Mouse (Mus musculus): Measurements from ENCODE around the gene Cct2.
A peak's percentile ranks its signal among the peaks of the same experiment; 100 is the strongest.

Gene Cct2

DNA sequence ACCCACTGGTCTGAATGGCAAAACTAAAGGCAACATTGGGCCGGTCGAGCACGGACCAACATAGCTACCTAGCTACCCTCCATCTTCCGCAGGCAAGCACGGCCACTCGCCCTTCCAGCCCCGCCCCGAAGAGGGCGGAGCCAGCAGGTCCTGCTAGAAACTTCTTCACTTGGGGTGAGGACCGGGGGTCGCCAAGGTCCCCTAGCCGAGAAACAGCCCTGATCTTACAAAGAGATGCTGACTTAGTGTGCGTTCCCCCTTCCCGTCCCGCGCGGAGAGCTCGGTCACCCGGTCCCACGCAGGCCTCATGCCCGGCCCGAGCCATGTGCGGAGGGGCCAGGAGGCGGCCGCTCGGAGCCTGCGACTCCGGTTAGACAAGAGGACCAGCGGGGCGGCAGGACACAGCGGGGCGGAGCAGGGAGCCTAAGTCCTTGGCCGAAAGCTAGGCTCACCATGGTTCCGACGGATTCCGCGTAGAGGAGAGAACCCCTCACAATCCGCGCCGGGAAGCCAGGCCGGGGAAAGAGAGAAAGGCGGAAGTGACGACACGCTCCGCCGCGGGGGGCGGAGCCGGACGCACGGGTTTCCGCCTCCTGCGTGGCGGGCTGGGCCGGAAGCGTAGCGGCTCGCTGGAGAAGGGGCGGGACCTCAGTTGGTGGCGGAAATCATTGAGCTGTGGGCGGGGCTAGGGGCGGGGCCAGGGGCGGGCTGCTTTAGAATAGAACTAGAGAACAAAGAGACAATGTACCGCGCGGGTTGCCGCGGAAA is at the start of gene Cct2:
Gene Cct2, minus strand, starts transcription at position 561 of the 768 bp plus-strand sequence.
- peak; percentile 95 to 97 for DNase-seq

DNA sequence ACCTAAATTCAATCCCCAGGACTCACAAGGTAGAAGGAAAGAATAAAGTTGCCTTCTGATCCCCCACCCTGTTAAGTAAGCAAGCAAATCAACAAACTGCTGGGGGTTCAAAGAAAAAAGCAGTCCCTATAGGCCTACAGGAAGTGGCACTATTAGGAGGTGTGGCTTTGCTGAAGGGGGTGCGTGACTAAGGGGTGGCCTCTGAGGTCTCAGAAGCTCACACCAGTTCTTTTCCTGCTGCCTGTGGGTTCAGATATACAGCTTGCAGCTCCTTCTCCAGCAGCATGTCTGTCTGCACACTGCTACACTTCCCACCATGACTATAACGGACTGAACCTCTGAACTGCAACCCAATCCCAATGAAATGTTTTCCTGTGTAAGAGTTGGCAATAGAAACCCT is 48.9 kb upstream of the Cct2 start:
- DNase-seq, result no peak

DNA sequence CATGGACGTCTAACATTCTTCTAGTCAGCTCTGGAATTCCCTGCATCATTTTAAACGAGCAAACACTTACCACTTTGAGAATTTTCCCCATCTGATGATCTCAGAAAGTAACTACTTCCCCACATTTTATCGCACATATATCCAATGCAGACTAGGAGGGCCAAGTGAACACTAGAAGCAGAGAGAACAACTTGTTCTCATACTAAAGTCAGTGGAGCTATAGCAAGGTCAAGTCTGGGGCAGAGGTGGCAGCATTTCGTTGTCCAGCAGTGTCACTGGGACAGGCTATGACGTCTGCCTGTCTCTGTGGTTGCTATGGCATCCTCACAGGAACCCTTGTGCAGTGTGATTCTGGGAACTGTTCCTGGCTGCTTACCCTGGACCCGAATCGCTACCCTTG is 47.8 kb upstream of the Cct2 start:
- DNase-seq, result no peak

DNA sequence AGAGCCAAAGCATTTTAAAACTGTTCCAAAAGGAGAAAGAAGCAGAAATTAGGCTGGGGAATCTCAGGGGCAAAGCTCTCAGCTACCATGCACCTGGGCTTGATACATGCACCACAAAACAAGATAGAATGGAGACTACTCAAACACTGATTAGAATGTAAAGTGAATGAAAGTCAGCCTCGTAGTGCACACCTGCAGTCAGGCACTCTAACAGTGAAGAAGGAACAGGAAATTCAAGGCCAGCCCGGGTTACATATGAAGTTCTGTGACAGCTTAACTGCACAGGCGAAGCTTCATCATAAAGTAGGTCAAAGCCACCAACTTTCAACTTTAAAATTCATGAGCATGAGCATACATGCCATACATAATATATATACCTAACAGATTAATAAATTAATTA is 46.7 kb upstream of the Cct2 start:
- no peak for DNase-seq

DNA sequence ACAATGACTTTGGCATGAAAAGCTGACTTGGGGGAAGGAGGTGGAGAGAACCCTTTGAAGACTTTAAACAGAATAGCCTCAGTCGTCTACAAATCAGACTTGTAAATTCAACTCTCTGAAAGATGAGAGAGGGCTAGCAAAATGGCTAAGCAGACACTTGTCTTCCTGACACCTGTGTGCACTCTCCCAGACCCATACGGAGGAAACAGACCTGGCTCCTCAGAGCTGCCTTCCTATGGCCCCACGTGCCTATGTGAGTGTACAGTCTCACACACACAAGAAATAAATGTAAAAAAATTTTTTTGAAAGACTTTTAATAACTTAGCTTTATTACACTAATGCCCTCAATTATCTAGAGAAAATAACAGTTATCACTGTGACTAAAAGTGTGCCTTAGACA is 43.1 kb upstream of the Cct2 start:
- DNase-seq, result no peak

DNA sequence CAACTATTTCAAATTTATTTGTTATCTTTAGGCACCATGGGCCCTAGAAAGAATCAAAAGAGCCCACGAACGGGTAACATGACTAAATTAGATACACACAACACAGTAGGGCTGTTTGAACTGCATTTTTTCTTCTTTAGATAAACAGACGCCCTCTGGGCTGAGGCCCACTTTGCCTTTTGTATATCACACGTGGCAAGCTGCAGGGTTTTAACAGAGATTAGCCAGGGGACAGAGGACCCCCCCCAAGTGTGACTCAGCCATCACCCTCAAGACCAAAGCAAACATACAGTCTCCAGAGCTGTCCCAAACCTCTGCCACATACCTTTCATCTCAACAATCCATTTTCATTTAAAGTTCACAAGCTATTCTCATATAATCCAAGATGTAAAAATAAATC is 42.6 kb upstream of the Cct2 start:
- DNase-seq, result no peak

DNA sequence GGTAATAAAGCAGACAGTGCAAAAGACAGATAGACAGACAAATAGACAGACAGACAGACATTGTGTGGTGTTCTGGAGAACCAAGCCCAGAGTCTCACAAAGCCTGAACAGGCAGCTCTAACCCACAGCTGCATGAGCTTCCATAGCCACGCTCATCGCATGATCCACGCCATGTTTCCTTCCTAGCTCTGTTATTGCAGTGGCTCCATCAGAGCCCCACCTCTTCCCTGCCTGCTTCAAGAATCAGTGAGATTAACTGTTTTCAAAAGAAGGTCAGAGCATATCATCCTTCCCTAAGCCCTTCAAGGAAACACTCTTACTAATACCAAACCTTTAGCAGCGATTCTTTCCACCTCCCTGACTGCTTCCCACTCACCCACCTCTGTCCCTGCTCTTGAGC is 41.4 kb upstream of the Cct2 start:
- DNase-seq, result no peak

DNA sequence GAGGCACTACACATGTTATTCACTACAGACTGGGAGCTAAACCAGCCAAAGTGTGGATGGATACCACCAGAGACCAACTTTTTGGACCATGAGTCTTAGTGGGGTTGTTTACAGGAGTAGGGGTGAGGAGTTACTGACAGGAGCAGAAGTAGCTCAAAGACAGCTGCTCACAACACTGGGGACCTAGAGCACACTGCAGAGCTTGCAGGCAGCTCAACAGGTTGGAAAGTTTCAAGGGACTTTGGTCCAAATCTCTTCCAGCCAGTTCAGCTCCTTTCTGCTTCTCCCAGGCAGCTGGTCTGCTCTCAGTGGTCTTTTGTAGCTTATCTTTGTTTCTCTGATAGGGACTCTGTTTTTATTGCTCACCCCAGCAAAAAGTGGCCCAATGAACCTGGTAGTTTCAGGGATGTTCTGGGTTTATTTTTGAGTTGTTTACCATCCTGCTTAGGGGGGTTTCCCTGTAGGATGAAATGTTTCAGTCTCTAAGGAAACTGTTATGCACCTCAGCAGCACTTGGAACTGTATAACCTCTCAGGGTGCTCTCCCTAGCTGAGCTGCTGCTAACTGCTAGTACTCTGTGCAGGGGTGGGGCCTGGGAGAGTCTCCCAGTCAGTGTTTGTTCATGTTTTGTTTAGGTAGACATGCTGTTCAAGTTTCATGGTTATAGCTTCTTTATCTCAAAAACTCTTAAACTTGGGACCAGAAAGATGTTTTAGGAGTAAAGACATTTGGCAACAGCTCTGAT is 40.4 kb upstream of the Cct2 start:
- DNase-seq, result no peak

DNA sequence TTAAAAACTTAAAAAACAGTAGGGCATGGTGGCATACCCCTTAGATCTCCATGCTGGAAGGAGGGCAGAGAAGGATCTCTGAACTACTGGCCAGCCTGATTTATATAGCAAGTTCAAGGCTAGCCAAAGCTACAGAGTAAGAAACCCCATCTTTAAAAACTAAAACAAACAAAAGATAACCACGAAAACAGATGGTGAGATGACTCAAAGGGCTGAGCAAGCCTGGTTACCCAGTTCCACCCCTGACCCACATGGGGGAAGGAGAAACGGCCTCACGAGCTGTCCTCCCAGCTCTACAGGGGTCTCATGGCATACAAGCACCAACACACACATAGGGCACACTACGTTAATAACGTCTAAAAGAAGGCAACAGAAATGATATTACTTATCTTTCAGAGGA is 36.6 kb upstream of the Cct2 start:
- no peak for DNase-seq

DNA sequence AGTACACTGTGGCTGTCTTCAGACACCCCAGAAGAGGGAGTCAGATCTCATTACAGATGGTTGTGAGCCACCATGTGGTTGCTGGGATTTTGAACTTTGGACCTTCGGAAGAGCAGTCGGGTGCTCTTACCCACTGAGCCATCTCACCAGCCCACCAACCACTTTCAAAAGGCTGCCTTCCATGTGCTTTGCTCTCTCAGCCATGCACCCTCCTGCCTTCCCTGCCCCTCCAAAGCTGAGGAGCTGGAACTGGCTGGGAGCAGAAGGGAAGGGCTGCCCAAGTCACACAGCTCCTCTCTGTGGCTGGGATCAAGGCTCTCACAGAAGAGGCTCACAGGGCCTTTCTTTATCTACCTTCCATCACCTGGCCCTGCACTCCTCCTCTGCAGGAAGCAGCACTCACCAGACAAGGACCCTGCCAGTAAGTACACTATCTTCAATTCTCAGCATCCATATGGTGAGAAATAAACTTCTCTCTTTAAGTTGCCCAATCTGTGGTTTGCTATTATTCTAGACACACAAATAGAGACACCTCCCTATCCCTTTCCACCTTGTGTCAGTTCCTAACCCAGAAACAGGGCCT is 33.6 kb upstream of the Cct2 start:
- no peak for DNase-seq

DNA sequence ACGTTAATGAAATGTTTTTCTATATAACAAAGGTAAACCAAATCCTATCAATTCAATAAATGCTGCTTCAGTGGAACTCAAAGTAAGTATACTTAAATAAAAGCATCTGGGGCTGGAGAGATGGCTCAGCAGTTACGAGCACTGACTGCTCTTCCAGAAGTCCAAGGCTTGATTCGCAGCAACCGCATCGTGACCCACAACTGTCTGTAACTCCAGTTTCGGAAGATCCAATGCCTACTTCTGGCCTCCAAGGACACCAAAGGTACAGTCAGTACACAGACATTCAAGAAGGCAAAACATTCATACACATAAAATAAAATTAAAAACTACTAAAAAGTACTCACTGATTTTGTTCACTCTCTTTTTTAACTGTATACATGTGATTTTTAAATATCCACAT is 32.5 kb upstream of the Cct2 start:
- no peak for DNase-seq

DNA sequence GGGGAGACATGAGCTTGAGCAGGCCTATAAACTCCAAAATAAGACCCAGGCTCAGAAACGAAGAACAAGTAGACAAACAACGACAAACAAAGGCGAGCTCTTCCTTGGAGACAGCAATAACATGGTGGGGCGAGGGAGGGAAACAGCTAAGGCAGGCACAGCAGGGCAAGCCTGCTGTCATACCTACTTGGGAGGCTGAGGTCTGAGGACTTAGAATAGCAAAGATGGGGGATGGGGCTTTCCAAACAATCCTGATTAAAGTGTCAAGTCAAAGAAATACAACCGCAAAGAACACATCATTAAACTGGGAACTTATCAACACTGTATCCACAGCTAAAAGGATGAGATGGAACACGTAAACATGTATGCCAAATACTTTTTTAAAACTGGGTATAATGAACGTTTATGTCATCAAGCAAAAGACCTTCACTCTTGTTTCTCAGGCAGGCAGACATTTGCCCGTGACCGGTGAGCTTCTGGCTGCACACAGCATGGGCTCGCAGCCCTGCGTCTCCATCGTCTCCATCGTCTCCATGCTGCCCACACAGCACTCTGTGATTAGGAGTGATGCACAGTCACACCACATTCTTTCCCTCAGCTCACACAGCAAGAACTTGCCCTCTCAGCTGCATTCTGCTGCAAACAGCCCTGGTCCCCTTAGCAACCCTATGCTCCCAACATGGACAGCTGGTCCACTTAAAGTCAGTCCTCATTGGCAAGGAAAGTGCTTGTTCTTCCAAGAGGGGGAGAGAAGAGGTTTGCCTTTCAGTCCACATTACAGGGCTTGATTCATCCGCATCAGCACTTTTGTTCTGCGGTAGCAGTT is 31.1 kb upstream of the Cct2 start:
- DNase-seq, result peak; percentile 43 to 64

DNA sequence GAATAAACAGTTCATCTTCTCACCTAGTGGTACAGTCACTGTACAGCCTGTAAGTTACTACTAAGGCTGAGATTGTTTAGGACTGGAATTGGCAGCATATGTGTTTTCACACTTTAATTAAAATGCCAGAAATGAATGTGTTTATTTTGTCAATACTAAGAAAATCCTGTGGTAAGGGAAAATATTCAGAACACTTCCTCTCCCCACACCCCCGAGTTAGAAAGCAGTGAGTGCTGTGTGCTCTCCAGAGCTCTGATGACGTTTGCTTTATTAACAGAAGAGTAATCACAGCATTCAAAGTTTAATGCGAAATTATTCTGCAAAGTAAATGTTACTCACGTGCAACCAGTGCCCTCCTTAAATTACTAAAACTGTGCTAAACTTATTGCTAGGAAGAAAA is 26.0 kb upstream of the Cct2 start:
- DNase-seq, result no peak

DNA sequence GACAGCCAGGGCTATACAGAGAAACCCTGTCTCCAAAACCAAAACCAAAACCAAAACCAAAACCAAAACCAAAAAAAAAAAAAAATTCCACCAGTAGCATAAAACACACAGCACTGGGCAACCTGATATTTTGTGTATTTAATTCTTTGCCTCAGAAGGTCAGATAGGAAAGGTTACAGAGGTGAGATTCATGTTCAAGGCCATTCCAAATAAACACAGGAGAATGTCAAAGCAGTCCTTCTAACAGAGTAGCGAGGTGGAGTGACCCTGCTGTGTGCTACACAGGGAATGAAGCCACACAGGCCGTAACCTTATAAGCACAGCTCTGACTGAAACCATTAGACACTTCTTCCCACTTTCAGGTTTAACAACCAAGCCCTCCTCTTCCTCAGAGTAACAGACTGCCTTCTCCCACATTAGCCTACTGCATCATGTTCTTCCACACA is 18.3 kb upstream of the Cct2 start:
- no peak for DNase-seq

DNA sequence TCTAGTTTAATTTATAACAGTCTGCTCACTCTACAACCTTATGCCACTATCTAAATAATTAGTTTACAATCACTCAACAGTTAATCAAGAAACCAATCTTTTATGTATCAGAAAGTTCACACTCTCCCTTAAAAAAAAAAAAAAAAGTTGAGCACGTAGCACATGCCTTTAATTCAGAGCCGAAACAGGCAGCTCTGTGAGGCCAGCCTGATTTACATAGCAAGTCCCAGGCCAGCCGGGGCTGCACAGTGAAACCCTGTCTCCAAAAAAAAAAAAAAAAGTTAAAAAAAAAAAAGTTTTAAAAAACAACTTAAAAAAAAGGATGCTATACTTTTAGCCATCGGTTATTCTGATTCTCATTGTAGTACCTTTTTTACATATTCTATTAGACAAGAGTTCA is 17.7 kb upstream of the Cct2 start:
- no peak for DNase-seq

DNA sequence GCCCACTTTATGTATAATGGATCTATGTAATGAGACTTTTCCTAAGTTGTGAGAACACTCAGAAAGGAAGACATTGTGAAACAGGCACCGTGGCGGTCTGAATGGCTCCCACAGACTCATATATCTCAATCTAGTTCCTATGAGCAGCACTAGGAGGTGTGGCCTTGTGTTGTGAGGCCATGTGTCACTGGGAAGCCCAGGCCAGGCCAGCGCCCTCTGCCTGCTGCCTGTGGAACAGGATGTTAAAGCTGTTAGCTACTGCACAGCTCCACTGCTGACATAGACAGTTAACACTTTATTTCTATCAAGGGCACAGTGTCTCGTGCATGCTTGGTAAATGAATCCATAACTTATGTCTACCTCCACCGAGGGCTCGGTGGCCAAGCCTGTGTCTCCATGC is 14.7 kb upstream of the Cct2 start:
- DNase-seq, result peak; percentile 64 to 74

DNA sequence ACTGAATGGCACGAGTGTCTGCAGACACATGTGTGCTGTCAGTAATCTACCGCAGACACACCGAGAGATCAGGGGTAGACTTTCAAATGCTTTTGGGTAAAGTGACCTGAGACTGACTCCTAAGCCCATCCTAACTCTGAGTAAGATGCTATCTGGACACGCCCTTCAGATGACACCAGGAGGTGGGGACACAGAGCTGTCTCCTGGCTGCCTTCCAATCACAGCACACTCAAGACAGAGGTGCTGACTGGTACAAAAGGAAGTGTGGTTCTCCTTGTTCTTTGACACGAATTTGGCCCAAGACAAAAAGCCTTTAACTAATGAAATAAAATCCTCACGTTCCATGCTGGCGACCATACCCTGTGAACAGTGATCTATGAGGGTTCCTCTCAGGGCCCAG is 9.6 kb upstream of the Cct2 start:
- no peak for DNase-seq

DNA sequence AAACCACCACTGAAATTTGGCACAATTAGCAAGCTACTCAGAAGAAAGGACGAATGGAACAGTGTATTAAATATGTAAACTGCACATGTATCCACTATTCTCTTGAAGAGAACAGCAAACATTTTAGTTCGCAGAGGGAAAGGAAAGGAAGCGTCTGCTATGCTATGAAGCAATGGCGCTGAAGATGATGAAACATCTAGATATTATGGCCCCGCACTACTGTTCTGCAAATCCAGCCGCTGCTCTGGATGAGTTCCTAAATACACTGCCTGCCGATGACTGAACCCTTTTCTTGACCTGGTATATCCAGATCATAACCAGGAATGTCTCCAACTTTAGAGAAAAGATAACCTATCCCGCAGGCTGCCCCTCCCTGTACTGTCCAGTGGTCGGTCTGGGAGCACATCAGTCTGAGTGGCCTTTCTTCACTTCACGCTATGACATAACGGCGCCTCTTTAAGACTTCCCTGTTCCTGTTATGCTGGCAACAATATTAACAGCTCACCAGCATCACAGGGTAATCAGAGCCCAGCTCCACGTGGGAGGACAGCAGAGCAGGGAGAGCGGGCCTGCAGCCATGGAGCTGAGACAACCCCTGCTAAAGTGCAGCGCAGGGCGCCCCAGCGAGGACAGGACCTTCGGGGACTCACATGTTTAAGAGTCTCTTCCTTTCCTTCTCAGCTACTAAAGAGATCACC is 8.7 kb upstream of the Cct2 start:
- no peak for DNase-seq

DNA sequence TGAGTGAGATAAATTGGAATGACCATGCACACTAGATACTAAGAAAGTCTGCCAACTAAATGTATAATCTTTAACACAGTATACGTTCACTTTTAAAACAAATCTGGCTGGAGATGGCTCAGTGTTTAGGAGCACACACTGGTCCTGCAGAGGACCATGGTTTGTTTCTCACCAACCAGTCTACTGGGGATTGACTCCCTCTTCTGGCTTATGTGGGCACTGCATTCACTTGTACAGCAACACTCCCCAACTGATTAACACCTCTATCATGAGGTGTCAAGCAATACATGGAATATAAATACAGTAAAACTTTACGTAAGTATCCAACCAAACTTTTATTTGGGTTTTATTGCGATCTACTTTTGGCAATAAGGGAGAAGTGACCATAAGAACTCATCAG is 5.5 kb upstream of the Cct2 start:
- no peak for DNase-seq

DNA sequence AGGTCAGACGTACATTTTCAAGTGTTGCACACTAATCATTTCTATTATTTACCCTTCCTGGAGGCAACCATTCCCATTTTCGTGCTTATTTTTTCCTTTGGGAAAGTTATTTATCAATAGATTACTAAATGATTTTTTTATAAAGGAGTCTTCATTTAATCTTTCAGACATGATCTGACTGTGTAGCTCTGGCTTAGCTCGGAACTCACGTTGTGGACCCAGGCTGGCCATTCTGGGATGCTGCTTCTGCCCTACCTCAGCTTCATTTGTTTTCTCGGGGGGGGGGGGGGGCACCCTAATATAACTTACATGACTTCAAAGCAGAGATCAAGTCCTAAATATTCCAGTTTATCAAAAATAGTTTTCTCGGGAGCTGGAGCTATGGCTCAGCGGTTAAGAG is 462 bp upstream of the Cct2 start:
- peak in 1 of 2 experiments; percentile 20 for DNase-seq

DNA sequence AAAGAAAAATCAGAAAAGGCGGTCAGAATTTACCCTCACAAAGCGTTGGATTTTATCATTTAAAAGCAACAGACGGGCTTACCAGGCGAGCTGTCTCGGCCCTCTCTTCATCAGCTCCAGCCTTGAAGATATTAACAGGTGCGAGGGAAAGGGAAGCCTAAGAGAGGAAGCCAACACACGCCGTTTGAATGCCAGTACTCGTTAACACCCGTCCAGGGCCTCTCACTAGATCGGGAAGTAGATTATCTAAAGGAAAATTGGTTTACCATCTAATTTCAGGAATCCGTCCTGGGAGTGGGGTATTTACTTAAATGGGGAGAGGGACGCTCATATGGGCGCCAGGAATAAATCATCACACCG is 740 bp downstream of the Cct2 start:
- DNase-seq, result no peak

DNA sequence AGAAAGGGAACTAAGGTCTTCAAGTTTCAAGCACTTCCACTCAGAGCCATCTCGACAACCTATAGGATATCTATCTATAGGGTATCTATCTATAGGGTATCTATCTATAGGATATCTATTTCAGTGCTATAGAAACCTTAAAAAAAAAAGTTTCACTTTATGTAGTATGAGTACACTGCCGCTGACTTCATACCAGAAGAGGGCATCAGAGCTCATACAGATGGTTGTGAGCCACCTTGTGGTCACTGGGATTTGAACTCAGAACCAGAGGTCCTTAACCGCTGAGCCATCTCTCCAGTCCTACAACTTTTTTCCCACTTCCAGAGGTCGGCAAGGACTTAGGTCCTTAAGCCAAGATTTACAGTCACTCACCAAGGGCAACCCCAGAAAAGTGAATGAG is 7.9 kb downstream of the Cct2 start:
- DNase-seq, result no peak
